Comparison of ENCODE assay signal across 30 mouse cellular contexts in the genomic region with DNA sequence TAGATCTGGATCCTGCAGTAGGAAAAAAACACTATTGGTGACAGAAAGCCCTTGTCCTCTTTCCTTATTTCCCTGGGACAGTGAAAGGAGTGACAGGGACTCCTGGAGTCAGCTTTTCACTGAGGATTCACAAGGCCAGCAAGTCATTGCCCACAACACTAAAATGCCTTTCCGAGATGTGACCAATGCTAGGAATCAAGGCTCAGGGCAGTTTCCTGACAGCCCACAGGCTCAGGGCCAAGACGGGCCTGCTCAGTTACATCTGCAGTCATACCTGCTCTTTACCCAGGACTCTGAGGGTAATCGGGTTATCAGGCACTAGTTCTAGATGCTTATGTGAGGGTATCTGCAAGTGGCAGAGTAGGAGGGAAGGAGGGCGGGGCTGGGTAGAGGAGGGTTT. TPM values are rescaled to one million over a fixed set of nuclear protein-coding genes. Genes with fewer than 3 reads are reported as not detected.
"Had no signal": no experiment of that assay in that cellular context is flagged by ENCODE, and none has a peak within 500 bp of the region (broad histone marks: within the 10 kb centered on the region; RNA-seq: fewer than 3 reads in every experiment).

No protein-coding gene starts in this region.

- H3K4me3 ChIP-seq: heart, adult 2 months; heart, embryonic 13.5 days; heart, embryonic 15.5 days; hindbrain, embryonic 13.5 days; hindbrain, embryonic 15.5 days; kidney, embryonic 15.5 days; limb, embryonic 12.5 days; limb, embryonic 15.5 days; liver, embryonic 12.5 days had no signal

- H3K4me2 ChIP-seq: heart, embryonic 11.5 days; heart, embryonic 13.5 days; heart, embryonic 15.5 days; hindbrain, embryonic 13.5 days; hindbrain, embryonic 15.5 days; kidney, embryonic 15.5 days; limb, embryonic 12.5 days; limb, embryonic 15.5 days; liver, embryonic 12.5 days had no signal

- DNase-seq: gastrocnemius, postnatal 14 days; gastrocnemius, postnatal 36 days; heart, adult 11 months; heart, adult 2 months; heart, postnatal 14 days; heart, postnatal 36 days; kidney, adult 11 months; kidney, adult 2 months; kidney, adult 9 months; kidney, postnatal 14 days; kidney, postnatal 36 days; layer of hippocampus, adult 9-11 months; layer of hippocampus, postnatal 36 days; left cerebral cortex, postnatal 4 days had no signal

- H3K4me1 ChIP-seq: hindbrain, embryonic 13.5 days; hindbrain, embryonic 15.5 days; kidney, embryonic 15.5 days; limb, embryonic 12.5 days; limb, embryonic 15.5 days had no signal

- ATAC-seq: hindbrain, postnatal 0 days; intestine, embryonic 16.5 days; liver, embryonic 12.5 days had no signal

- H3K9me3 ChIP-seq: heart, embryonic 13.5 days; heart, embryonic 15.5 days; hindbrain, embryonic 13.5 days; hindbrain, embryonic 15.5 days; kidney, embryonic 15.5 days; limb, embryonic 12.5 days; limb, embryonic 15.5 days; liver, embryonic 12.5 days had no signal

- H3K27me3 ChIP-seq: heart, embryonic 13.5 days; heart, embryonic 15.5 days; hindbrain, embryonic 13.5 days; hindbrain, embryonic 15.5 days; kidney, embryonic 15.5 days; limb, embryonic 12.5 days; limb, embryonic 15.5 days; liver, embryonic 12.5 days had no signal

- H3K9ac ChIP-seq: heart, embryonic 13.5 days; heart, embryonic 15.5 days; hindbrain, embryonic 13.5 days; hindbrain, embryonic 15.5 days; kidney, embryonic 15.5 days; limb, embryonic 12.5 days; limb, embryonic 15.5 days; liver, embryonic 12.5 days; liver, embryonic 14.5 days had no signal

- H3K27ac ChIP-seq: heart, adult 2 months; heart, embryonic 13.5 days; heart, embryonic 15.5 days; hindbrain, embryonic 13.5 days; hindbrain, embryonic 15.5 days; hindbrain, postnatal 0 days; kidney, embryonic 15.5 days; kidney, postnatal 0 days; limb, embryonic 12.5 days; limb, embryonic 15.5 days; liver, embryonic 12.5 days; liver, embryonic 14.5 days had no signal

RNA-seq across cellular contexts. Expression of a gene that starts 12.6 kb away (rescaled TPM):
- total RNA-seq: gastrocnemius, adult 18-20 months; gastrocnemius, adult 8-10 months had no signal
- polyA plus RNA-seq: heart, adult 2 months; liver, adult 2 months had no signal
